Mouse (Mus musculus) intestine, postnatal 0 days (tissue): ENCODE measurements around the gene Cp. TPM values are rescaled to one million over a fixed set of nuclear protein-coding genes. Genes with fewer than 3 reads are reported as not detected.

ENCODE experiments used
- ATAC-seq: fragments of 200-750 bp; cut with Nextera tagmentation; 2 replicates; pipeline ENCODE4 v1.8.0; 2017; ENCODE audit warnings: mild to moderate bottlenecking, moderate TSS enrichment, moderate library complexity
- H3K27ac ChIP-seq: fragments of 300-500 bp; sonication (generic); 2 replicates; pipeline ENCODE4 v1.5.1; 2014; ENCODE audit warnings: mild to moderate bottlenecking, low read depth, low read length, moderate library complexity
- H3K27me3 ChIP-seq: fragments of 300-500 bp; sonication (generic); replicated peaks from 2 replicates; pipeline ENCODE4 v1.6.1; 2014; ENCODE audit warnings: low read length, mixed read lengths; ENCODE audit not compliant: control insufficient read depth, insufficient read depth
- H3K36me3 ChIP-seq: fragments of 300-500 bp; sonication (generic); 2 replicates; pipeline ENCODE4 v1.6.1; 2014; ENCODE audit warnings: mild to moderate bottlenecking, moderate library complexity; ENCODE audit not compliant: control insufficient read depth, insufficient read depth
- H3K4me1 ChIP-seq: fragments of 300-500 bp; sonication (generic); replicated peaks from 2 replicates; pipeline ENCODE4 v1.6.1; 2014; ENCODE audit warnings: antibody characterized with exemption, low read length, mixed read lengths; ENCODE audit not compliant: control insufficient read depth, insufficient read depth
- H3K4me2 ChIP-seq: fragments of 300-500 bp; sonication (generic); replicated peaks from 2 replicates; pipeline ENCODE4 v1.6.1; 2014; ENCODE audit warnings: low read depth, mild to moderate bottlenecking, moderate library complexity
- H3K4me3 ChIP-seq: fragments of 300-500 bp; sonication (generic); 2 replicates; pipeline ENCODE4 v1.5.1; 2014; ENCODE audit warnings: low read depth, low read length
- H3K9ac ChIP-seq: fragments of 300-500 bp; sonication (generic); 2 replicates; pipeline ENCODE4 v1.6.1; 2014; ENCODE audit warnings: mild to moderate bottlenecking, low read depth, low read length
- H3K9me3 ChIP-seq: fragments of 300-500 bp; sonication (generic); 2 replicates; pipeline ENCODE4 v1.6.1; 2016; ENCODE audit warnings: mixed run types; ENCODE audit not compliant: control insufficient read depth
- CTCF ChIP-seq: sonication (generic); IDR thresholded peaks from 2 replicates; pipeline ENCODE4 v1.5.1; 2016; ENCODE audit warnings: low read depth, mild to moderate bottlenecking, control low read depth, antibody characterized with exemption, moderate library complexity
- WGBS: fragments of 180-500 bp; shearing (Covaris S2); extraction: QIAGEN DNeasy Blood & Tissue Kit; methylation state at CpG from one replicate; pipeline ENCODE4 v1.1.7; 2014; 5-methylcytosine and 5-hydroxymethylcytosine counted together
- polyA plus RNA-seq: library from polyadenylated mRNA; unstranded; fragments of >200 nt; fragmentation: Nextera tagmentation; extraction: Ambion mirVana; gene quantifications from 2 replicates; pipeline ENCODE4 v1.2.1, GENCODE M21; 2015

Gene Cp
- polyA plus RNA-seq, 1 experiment from 2014 or later, result 1.2 TPM

DNA sequence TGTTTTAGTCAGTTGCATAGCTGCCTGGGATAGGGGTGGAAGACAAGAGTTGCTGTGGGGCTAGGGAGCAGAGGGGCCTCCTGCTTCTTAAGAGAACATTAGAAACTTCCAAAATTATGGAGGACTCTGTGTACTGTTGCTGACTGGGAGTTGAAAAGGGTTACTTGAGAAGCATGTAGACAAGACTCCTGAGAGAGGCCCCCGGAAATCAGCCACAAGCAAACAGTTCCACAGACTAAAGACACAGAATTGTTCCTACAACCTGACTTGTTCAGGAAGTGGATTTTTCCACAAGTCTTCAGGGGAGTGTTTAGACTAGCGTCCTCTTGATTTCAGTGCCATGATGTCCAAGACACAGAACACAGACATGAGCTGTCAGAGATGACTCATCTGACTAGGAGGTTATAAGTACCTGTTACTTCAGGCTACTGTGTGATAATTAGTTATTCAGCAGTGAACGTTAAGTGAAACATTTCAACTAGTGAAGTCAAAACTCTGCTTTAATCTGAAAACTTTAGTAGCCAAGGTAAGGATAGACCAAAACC lies 3.8 kb downstream of the Cp start:
- H3K4me1 ChIP-seq, result no peaks in the 10 kb centered on the region; the same call in 1 of the 2 replicates
- H3K9me3 ChIP-seq, result no peaks in the 10 kb centered on the region
- ATAC-seq, result no peak
- no peak overlapping the region for H3K9ac ChIP-seq
- H3K4me3 ChIP-seq, result no peak overlapping the region
- WGBS, result 62% methylated on average over 3 of the region's 3 CpGs
- H3K27ac ChIP-seq, result no peak overlapping the region
- H3K36me3 ChIP-seq, result no peaks in the 10 kb centered on the region
- no peak overlapping the region for H3K4me2 ChIP-seq
- no peaks in the 10 kb centered on the region for H3K27me3 ChIP-seq
- TF ChIP-seq CTCF, result no peak

DNA sequence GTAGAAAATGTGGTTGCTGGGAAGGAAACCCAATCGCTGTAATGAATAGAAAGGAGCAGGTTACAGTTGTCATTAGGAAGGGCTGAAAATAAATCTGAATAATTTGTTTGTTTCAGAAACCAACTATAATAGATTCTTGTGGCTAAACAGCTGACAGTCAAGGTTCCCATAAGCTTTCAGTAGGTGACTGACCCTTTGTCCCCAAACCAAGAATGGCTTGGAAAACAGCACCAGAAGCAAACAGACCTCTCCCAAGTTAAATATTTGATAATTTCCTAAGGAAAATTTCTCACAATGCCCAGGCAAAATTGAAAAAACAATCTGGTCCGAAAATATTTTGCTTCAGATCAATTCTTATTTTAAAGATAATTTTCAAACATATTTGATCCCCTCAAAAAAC lies 4.5 kb downstream of the Cp start:
- no peak overlapping the region for H3K27ac ChIP-seq
- no peaks in the 10 kb centered on the region for H3K27me3 ChIP-seq
- no peak overlapping the region for H3K9ac ChIP-seq
- WGBS, result 67% methylated on average over 2 of the region's 2 CpGs
- ATAC-seq, result no peak
- H3K4me3 ChIP-seq, result no peak overlapping the region
- no peak overlapping the region for H3K4me2 ChIP-seq
- H3K4me1 ChIP-seq, result no peaks in the 10 kb centered on the region; the same call in 1 of the 2 replicates
- H3K9me3 ChIP-seq, result no peaks in the 10 kb centered on the region
- H3K36me3 ChIP-seq, result no peaks in the 10 kb centered on the region
- no peak for TF ChIP-seq CTCF

DNA sequence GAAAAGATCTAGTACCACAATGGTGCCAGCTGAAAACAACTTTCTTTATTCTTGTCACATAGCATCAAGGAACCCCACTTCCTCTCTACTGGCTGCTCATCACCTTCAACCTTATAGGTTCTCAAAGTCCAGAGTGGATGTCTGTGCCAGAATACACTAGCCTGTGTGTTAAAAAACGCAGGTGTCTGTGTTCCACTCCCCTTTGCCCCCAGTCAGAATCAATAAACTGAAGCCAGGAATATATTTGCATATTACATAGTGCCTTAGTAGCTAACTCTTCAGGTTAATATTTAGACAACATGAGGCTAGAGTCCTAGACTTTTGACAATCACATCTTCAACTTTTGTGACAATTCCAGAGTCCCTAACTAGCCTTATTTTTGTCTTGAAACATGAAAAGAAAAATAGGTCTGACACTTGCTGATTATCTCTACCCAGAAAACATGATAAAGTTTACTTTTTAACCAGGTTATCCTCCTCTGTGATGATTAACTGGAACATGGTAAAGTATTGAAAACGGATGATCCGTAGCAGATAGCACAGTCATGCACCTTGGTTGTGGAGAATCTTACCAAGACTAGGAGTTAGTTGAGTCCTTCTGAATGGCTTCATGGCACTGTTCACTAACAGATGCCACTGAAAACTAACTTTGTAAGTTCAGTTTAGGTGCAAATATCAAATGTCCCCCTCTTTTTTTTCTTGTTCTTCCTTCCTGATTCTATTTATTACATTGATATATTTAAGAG lies 6.1 kb downstream of the Cp start:
- ATAC-seq, result peak; percentile 84
- Histone ChIP-seq H3K4me1 (no peaks in the 10 kb centered on the region; the same call in 1 of the 2 replicates), H3K9ac (no peak overlapping the region), H3K4me3 (no peak overlapping the region), H3K4me2 (no peak overlapping the region), H3K27ac (no peak overlapping the region), H3K27me3 (no peaks in the 10 kb centered on the region), H3K9me3 (no peaks in the 10 kb centered on the region), H3K36me3 (no peaks in the 10 kb centered on the region)
- 43% methylated on average over 3 of the region's 3 CpGs for WGBS
- TF ChIP-seq CTCF, result no peak

DNA sequence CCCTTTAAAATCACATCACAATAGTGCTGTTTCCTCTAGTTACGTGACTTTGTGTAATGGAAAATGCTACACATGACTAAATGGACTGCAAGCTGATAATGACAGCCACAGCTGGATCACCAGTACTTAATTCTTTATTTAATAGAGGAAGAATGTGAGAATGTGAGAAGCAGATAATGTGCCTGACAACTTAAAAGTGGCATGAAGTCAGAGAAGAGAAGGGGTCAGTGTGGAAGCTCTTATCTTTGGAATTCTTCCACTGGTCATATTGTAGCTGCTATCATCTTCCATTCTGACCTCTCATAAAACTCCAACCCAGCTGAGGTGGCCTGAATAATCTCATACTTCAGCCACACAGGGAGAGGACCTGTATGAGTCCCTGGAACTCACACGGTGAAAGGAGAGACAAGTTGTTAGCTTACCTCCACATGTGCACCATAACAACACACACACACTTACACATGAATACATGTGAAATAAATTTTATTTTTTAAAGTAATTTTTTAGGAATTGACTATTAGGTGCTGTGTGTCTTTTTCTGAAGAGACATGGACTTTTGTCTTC lies 7.9 kb downstream of the Cp start:
- Histone ChIP-seq H3K4me3 (no peak overlapping the region), H3K36me3 (no peaks in the 10 kb centered on the region), H3K27ac (no peak overlapping the region; the same call in 1 of the 2 replicates), H3K4me1 (no peaks in the 10 kb centered on the region), H3K27me3 (no peaks in the 10 kb centered on the region), H3K9me3 (no peaks in the 10 kb centered on the region), H3K4me2 (no peak overlapping the region), H3K9ac (no peak overlapping the region)
- 49% methylated on average over 2 of the region's 2 CpGs for WGBS
- TF ChIP-seq CTCF, result no peak
- no peak for ATAC-seq

DNA sequence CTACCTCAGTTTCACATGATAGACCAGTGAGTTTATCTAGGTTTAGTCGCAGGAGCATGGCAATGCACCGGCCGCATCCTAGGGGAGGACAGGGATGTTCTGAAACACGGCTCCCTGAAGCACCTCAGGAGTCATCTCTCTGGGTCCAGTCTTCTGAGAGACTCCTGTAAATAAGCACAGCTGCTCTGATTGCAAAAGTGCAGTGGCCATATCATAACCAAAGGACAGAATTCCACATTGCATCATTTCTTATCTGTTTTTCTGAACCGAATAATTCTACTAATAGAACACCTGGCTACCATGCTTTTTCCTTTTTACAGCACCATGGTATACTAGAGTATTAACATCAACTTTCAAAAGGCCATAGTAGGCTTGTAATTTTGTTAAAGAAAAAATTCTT lies 8.4 kb downstream of the Cp start:
- Histone ChIP-seq H3K9me3 (no peaks in the 10 kb centered on the region), H3K36me3 (no peaks in the 10 kb centered on the region), H3K9ac (no peak overlapping the region), H3K27me3 (no peaks in the 10 kb centered on the region), H3K4me1 (no peaks in the 10 kb centered on the region), H3K4me2 (no peak overlapping the region), H3K4me3 (no peak overlapping the region), H3K27ac (no peak overlapping the region; the same call in 1 of the 2 replicates)
- WGBS, result 52% methylated on average over 5 of the region's 5 CpGs
- no peak for TF ChIP-seq CTCF
- peak; percentile 74 for ATAC-seq

DNA sequence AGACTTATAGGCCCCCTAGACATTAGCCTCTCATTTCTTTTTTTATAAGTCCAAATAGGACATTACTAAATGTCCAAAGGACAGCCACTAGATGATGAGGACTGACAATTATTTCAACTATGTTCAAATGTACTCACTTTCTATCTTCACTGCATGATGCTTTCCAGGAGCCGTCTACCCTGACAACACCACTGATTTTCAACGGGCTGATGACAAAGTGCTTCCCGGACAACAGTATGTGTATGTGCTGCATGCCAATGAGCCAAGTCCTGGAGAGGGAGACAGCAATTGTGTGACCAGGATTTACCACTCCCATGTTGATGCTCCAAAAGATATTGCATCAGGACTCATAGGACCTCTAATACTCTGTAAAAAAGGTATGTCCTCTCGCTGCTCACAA lies 9.2 kb downstream of the Cp start:
- no peak overlapping the region for H3K27ac ChIP-seq

More for the DNA sequence above, 9.2 kb downstream of the Cp start:
- H3K4me1 ChIP-seq, result no peaks in the 10 kb centered on the region
- H3K36me3 ChIP-seq, result no peaks in the 10 kb centered on the region
- 83% methylated on average over 4 of the region's 4 CpGs for WGBS
- no peak for ATAC-seq
- no peak for TF ChIP-seq CTCF
- no peak overlapping the region for H3K9ac ChIP-seq
- H3K4me2 ChIP-seq, result no peak overlapping the region
- H3K9me3 ChIP-seq, result no peaks in the 10 kb centered on the region
- no peak overlapping the region for H3K4me3 ChIP-seq
- H3K27me3 ChIP-seq, result no peaks in the 10 kb centered on the region
